ENCODE assay signal across 20 mouse cellular contexts in genomic region chr4:21307476-21308011, GRCm38 (mm10).
"Had no signal": no experiment of that assay in that cellular context is flagged by ENCODE, and none has a peak within 500 bp of the region (broad histone marks: within the 10 kb centered on the region; RNA-seq: fewer than 3 reads in every experiment).

No protein-coding gene starts in this region.

- H3K9me3 ChIP-seq: lung, embryonic 15.5 days; midbrain, embryonic 13.5 days; neural tube, embryonic 13.5 days; neural tube, embryonic 15.5 days; stomach, embryonic 15.5 days had no signal

- H3K27me3 ChIP-seq: lung, embryonic 15.5 days; megakaryocyte, embryonic 14.5 days; midbrain, embryonic 13.5 days; neural tube, embryonic 13.5 days; neural tube, embryonic 15.5 days; stomach, embryonic 15.5 days had no signal

- H3K4me2 ChIP-seq: lung, embryonic 15.5 days; midbrain, embryonic 11.5 days; midbrain, embryonic 13.5 days; neural tube, embryonic 13.5 days; neural tube, embryonic 15.5 days; stomach, embryonic 15.5 days had no signal

- ATAC-seq: liver, postnatal 0 days; lung, postnatal 0 days; midbrain, embryonic 13.5 days; midbrain, embryonic 16.5 days had no signal

- H3K9ac ChIP-seq: liver, postnatal 0 days; lung, embryonic 15.5 days; midbrain, embryonic 13.5 days; neural tube, embryonic 13.5 days; neural tube, embryonic 15.5 days; stomach, embryonic 15.5 days had no signal

- H3K4me1 ChIP-seq: lung, embryonic 15.5 days; megakaryocyte, embryonic 14.5 days; midbrain, embryonic 13.5 days; neural tube, embryonic 13.5 days; neural tube, embryonic 15.5 days; stomach, embryonic 15.5 days had no signal

- H3K27ac ChIP-seq: lung, embryonic 15.5 days; macrophage; midbrain, embryonic 13.5 days; neural tube, embryonic 13.5 days; neural tube, embryonic 15.5 days; stomach, embryonic 15.5 days; stomach, postnatal 0 days had no signal

- H3K36me3 ChIP-seq: lung, embryonic 15.5 days; midbrain, embryonic 13.5 days; neural tube, embryonic 13.5 days; neural tube, embryonic 15.5 days; stomach, embryonic 15.5 days had no signal

- H3K4me3 ChIP-seq: lung, embryonic 15.5 days; megakaryocyte, embryonic 14.5 days; midbrain, embryonic 13.5 days; myocyte; neural tube, embryonic 13.5 days; neural tube, embryonic 15.5 days; stomach, embryonic 15.5 days had no signal

- DNase-seq: liver, postnatal 0 days; lung, adult 2 months; lung, postnatal 14 days; lung, postnatal 36 days; right cerebral cortex, postnatal 14 days; thymus, adult 2 months; thymus, postnatal 25 days; thymus, postnatal 4 days had no signal
